Mouse (Mus musculus) myocyte (in vitro differentiated cells): ENCODE measurements around the gene Ephb4. TPM values are rescaled to one million over a fixed set of nuclear protein-coding genes. Genes with fewer than 3 reads are reported as not detected.

ENCODE experiments used
- H3K27me3 ChIP-seq: one replicate; pipeline ENCODE4 v1.6.1; 2011; ENCODE audit not compliant: control insufficient read depth, insufficient read depth, insufficient read length
- H3K36me3 ChIP-seq: one replicate; pipeline ENCODE4 v1.6.1; 2011; ENCODE audit not compliant: control insufficient read depth, insufficient read depth
- H3K4me2 ChIP-seq: one replicate; pipeline ENCODE4 v1.6.1; 2011; ENCODE audit warnings: low read depth, control low read depth
- H3K4me3 ChIP-seq: one replicate; pipeline ENCODE4 v1.5.1; 2011; ENCODE audit warnings: mild to moderate bottlenecking, control low read depth, moderate library complexity
- H3K79me2 ChIP-seq: one replicate; pipeline ENCODE4 v1.6.1; 2011; ENCODE audit not compliant: control insufficient read depth, insufficient read depth
- H3ac ChIP-seq: one replicate; pipeline ENCODE4 v1.6.1; 2011; ENCODE audit not compliant: control insufficient read depth, insufficient read length
- CEBPB ChIP-seq: IDR thresholded peaks from 2 replicates; pipeline ENCODE4 v1.6.1; 2011; ENCODE audit warnings: mild to moderate bottlenecking, moderate library complexity; ENCODE audit not compliant: poor library complexity, insufficient read depth, severe bottlenecking
- E2F4 ChIP-seq: IDR thresholded peaks from one replicate; pipeline ENCODE4 v1.6.1; 2011; ENCODE audit warnings: mild to moderate bottlenecking, control low read depth, moderate library complexity; ENCODE audit not compliant: insufficient read depth
- MAX ChIP-seq: IDR thresholded peaks from one replicate; pipeline ENCODE4 v1.6.1; 2011; ENCODE audit warnings: low read depth, mild to moderate bottlenecking, control low read depth
- MYOD1 ChIP-seq, 3 experiments: IDR thresholded peaks; one replicate each; pipeline ENCODE4 v1.6.1; 2011; ENCODE audit warnings: control low read depth in 2 of 3, low read depth in 2 of 3, mild to moderate bottlenecking in 2 of 3, moderate library complexity in 1 of 3; ENCODE audit not compliant: insufficient read length in 2 of 3, control insufficient read depth in 1 of 3
- MYOG ChIP-seq, 3 experiments: IDR thresholded peaks; one replicate each; pipeline ENCODE4 v1.6.1; 2011; ENCODE audit warnings: control low read depth in 2 of 3, low read depth in 2 of 3, mild to moderate bottlenecking in 2 of 3; ENCODE audit not compliant: insufficient read length in 2 of 3, control insufficient read depth in 1 of 3, insufficient read depth in 1 of 3
- POLR2A ChIP-seq: IDR thresholded peaks from one replicate; pipeline ENCODE4 v1.6.1; 2011; ENCODE audit warnings: low read depth, mild to moderate bottlenecking, control low read depth, moderate library complexity; ENCODE audit not compliant: insufficient read length
- POLR2AphosphoS2 ChIP-seq: IDR thresholded peaks from one replicate; pipeline ENCODE4 v1.6.1; 2011; ENCODE audit warnings: low read depth, control low read depth; ENCODE audit not compliant: insufficient read length
- REST ChIP-seq: IDR thresholded peaks from one replicate; pipeline ENCODE4 v1.6.1; 2011; ENCODE audit warnings: mild to moderate bottlenecking, control low read depth, moderate library complexity; ENCODE audit not compliant: insufficient read depth, insufficient read length
- SRF ChIP-seq: IDR thresholded peaks from one replicate; pipeline ENCODE4 v1.6.1; 2011; ENCODE audit warnings: low read depth; ENCODE audit not compliant: control insufficient read depth, insufficient read length
- TCF12 ChIP-seq: IDR thresholded peaks from one replicate; pipeline ENCODE4 v1.6.1; 2011; ENCODE audit warnings: mild to moderate bottlenecking, control low read depth; ENCODE audit not compliant: poor library complexity, insufficient read depth, severe bottlenecking
- TCF3 ChIP-seq: IDR thresholded peaks from one replicate; pipeline ENCODE4 v1.6.1; 2011; ENCODE audit warnings: low read depth, control low read depth; ENCODE audit not compliant: insufficient read length
- USF1 ChIP-seq: IDR thresholded peaks from one replicate; pipeline ENCODE4 v1.6.1; 2011; ENCODE audit warnings: low read depth, mild to moderate bottlenecking, control low read depth, moderate library complexity
- polyA plus RNA-seq: library from polyadenylated mRNA; unstranded; fragments of >200 nt; fragmentation: generic; extraction: Trizol; gene quantifications from one replicate; pipeline ENCODE4 v1.2.1, GENCODE M21; 2012; ENCODE audit warnings: missing spikeins

Ephb4 gene
- polyA plus RNA-seq, result 17.8 TPM

DNA sequence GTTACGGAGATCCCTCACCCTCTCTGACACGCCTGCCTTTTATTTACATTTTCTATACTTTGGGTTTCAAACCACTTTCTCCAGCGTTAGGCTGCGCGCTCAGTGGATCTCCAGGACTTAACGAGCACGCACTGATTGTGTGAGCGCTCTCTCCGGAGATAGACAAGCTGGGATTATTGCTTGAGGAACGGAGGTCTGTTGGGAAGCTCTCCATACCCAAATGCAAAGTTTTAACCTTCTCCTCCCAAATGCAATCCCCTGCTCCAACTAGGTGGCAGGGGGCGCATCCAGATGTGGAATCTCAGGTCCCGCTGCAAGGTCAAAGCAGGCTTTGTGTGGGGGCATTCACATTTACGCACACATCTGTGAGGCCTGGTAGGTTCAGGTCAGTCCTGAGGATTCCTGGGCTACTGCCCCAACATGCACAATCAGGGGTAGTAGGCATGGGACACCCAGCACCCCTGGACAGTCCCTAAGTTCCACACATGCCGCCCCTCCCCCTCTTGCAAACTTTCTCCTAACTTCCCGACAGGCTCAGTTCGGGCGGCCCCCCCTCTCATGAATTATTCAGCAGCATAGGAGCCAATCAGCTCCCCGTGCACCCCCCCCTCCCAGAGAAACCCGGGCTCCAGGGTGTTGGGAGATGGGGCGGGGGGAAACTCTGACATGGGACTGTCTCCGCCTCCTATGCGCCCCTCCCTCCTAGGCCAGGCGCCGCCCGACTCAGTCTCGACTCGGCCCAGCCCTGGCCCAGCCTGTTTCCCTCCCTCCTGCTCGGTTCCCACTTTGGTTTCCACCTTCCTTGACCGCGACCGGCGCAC, at the start of gene Ephb4:
Gene Ephb4, plus strand, starts transcription at position 726 of the 821 bp plus-strand sequence.
- peak within 1 kb of the TSS; percentile 80 for H3K4me2 ChIP-seq
- TF ChIP-seq POLR2A (peak; percentile 81), CEBPB (no peak), MYOD1 (IDR thresholded peaks at IDR 0.05; ENCODE audit: control insufficient read depth in 1 of 3, insufficient read length in 2 of 3, low read depth in 2 of 3) (peak in 1 of 3 experiments; percentile 2), POLR2AphosphoS2 (peak; percentile 95), SRF (no peak)
- no peaks in the 10 kb centered on the region for H3K27me3 ChIP-seq

DNA sequence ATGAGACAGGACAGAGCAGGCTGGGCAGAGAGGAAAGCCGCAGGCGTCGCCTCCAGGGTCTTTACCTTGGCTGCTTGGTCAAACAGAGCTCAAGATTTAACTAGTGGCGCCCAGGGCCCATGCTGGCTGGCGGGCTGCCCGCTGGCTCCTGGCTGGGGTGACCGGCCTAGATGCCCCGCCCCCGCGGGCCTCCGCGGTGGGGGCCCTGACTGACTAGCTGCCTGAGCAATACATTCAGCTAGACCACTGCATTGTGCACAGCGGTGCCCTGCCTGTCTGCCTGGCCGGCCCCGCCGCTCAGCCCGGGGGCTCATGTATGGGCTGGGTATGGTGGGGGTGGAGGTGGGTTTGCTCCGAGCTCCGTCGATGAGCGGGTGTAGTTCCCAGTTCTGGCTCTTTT, 48.7 kb upstream of the Ephb4 start:
- no peak for TF ChIP-seq USF1
- TF ChIP-seq CEBPB, result no peak
- no peak for TF ChIP-seq E2F4
- no peak for TF ChIP-seq MYOG (IDR thresholded peaks at IDR 0.05; ENCODE audit: control insufficient read depth in 1 of 3, insufficient read depth in 1 of 3, insufficient read length in 2 of 3, low read depth in 2 of 3)
- TF ChIP-seq TCF12, result no peak
- no peak for TF ChIP-seq TCF3
- no peak for TF ChIP-seq REST
- TF ChIP-seq MAX, result no peak
- no peak for TF ChIP-seq POLR2AphosphoS2
- no peak for TF ChIP-seq MYOD1 (IDR thresholded peaks at IDR 0.05; ENCODE audit: control insufficient read depth in 1 of 3, insufficient read length in 2 of 3, low read depth in 2 of 3)
- TF ChIP-seq POLR2A, result no peak
- no peak for TF ChIP-seq SRF
- Histone ChIP-seq H3K79me2 (peaks cover 35% of the 10 kb centered on the region), H3K27me3 (no peaks in the 10 kb centered on the region), H3K36me3 (peaks cover 44% of the 10 kb centered on the region), H3K4me2 (no peak overlapping the region), H3ac (no peak overlapping the region), H3K4me3 (no peak overlapping the region)

More for the DNA sequence above, at the start of gene Ephb4:
- peaks cover 12% of the 10 kb centered on the region for H3K79me2 ChIP-seq
- peak within 1 kb of the TSS; percentile 64 for H3K4me3 ChIP-seq
- no peaks in the 10 kb centered on the region for H3K36me3 ChIP-seq
- peak within 1 kb of the TSS; percentile 10 for H3ac ChIP-seq

DNA sequence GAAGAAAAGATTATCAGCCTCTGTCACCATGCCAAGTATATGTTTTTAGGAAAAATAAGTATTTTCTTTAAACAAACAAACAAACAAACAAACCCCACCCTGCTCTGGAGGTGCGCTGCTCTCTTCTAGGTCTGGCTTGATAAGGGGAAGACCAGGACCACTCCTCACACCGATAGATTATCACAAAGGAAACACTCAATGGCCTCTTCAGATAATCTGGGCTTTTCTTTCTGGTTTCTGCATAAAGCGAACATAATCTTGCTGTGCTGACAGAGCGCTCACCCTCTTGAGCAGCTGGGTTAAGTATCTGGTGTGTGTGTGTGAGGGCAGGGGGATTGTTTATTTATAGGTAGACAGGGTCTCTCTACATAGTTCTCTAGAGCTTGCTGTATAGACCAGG, 46.3 kb upstream of the Ephb4 start:
- H3K4me2 ChIP-seq, result peak overlapping the region; percentile 79
- no peak overlapping the region for H3ac ChIP-seq

DNA sequence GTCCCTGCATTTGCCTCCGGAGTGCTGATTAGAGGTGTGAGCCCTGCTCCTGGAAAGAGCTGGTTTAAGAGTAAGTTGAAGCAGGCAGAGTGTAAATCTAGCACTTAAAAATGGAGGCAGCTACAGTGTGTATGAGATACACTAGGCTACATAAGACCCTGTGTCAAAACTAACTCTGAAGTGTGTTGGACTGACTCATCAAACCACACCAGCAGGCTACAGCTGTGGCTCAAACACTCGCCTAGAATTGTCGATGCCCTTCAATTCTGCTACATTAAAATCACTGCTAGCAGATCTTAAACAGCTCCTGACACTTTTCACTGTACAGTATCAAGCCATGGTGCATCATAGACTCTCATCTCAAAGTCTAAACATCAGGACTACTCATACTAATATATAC, 45.7 kb upstream of the Ephb4 start:
- TF ChIP-seq TCF12 (no peak), MYOD1 (IDR thresholded peaks at IDR 0.05; ENCODE audit: control insufficient read depth in 1 of 3, insufficient read length in 2 of 3, low read depth in 2 of 3) (peak in 2 of 3 experiments; percentile 36 to 39), POLR2A (no peak), E2F4 (no peak), REST (no peak), MAX (no peak)
- H3K4me2 ChIP-seq, result peak overlapping the region; percentile 79

More for the DNA sequence above, 46.3 kb upstream of the Ephb4 start:
- H3K36me3 ChIP-seq, result peaks cover 28% of the 10 kb centered on the region
- TF ChIP-seq POLR2A, result no peak
- no peak for TF ChIP-seq CEBPB
- TF ChIP-seq REST, result no peak
- H3K4me3 ChIP-seq, result no peak overlapping the region
- H3K79me2 ChIP-seq, result peaks cover 59% of the 10 kb centered on the region
- no peaks in the 10 kb centered on the region for H3K27me3 ChIP-seq

DNA sequence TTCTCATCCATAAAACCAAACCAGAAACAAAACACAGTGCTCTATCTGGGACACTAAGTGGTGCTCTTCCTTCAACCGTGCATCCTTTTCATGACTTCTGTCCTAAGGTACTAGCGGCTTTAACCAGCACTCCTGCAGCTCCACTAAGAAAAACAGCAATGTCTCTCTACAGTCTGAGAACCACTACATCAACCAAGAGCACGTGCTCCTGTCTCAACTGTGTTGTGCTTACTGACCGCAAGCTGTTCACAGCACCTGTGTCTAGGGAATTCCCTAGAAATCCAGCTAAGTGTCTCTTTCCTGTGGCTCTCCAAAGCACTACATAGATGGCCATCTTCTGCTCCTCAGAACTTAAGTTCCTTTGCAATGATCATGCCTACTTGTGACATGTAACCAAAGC, 45.1 kb upstream of the Ephb4 start:
- no peak overlapping the region for H3ac ChIP-seq
- H3K4me3 ChIP-seq, result no peak overlapping the region
- peaks cover 59% of the 10 kb centered on the region for H3K79me2 ChIP-seq
- no peaks in the 10 kb centered on the region for H3K27me3 ChIP-seq
- H3K4me2 ChIP-seq, result peak overlapping the region; percentile 79
- peaks cover 29% of the 10 kb centered on the region for H3K36me3 ChIP-seq
- TF ChIP-seq MYOG (IDR thresholded peaks at IDR 0.05; ENCODE audit: control insufficient read depth in 1 of 3, insufficient read depth in 1 of 3, insufficient read length in 2 of 3, low read depth in 2 of 3) (no peak), SRF (no peak), E2F4 (no peak), MAX (no peak), USF1 (no peak), CEBPB (no peak)

More for the DNA sequence above, 45.7 kb upstream of the Ephb4 start:
- Histone ChIP-seq H3ac (no peak overlapping the region), H3K27me3 (no peaks in the 10 kb centered on the region), H3K36me3 (peaks cover 28% of the 10 kb centered on the region), H3K79me2 (peaks cover 59% of the 10 kb centered on the region), H3K4me3 (no peak overlapping the region)
